Mouse (Mus musculus) erythroblast, adult 5-6 weeks (primary cell): ENCODE measurements around the gene Tppp2. TPM values are rescaled to one million over a fixed set of nuclear protein-coding genes. Genes with fewer than 3 reads are reported as not detected.

Source experiments
- ATAC-seq: replicated peaks from 2 replicates; pipeline ENCODE4 v1.8.0; 2016; ENCODE audit warnings: moderate number of reproducible peaks, mild to moderate bottlenecking, moderate TSS enrichment, inconsistent platforms; ENCODE audit not compliant: poor library complexity, low FRiP score, severe bottlenecking
- total RNA-seq, 2 experiments: library from RNA; stranded (forward) in 1 of 2; stranded (reverse) in 1 of 2; fragments of 150-400 nt in 1 of 2; fragments of 200-764, 138-1000 nt in 1 of 2; gene quantifications; 2 replicates each; pipeline versions ENCODE4 v1.2.3 to v1.2.4; 2015 to 2017; ENCODE audit warnings: low replicate concordance in 2 of 2

Gene Tppp2
- total RNA-seq, 2 experiments from 2014 or later, result not detected

GRCm38 (mm10) chr14:51939005-51939404 is 20.8 kb downstream of the Tppp2 start:
- no peak for ATAC-seq

GRCm38 (mm10) chr14:51940944-51941560 is 22.8 kb downstream of the Tppp2 start:
- no peak for ATAC-seq

GRCm38 (mm10) chr14:51941577-51941976 is 23.4 kb downstream of the Tppp2 start:
- no peak for ATAC-seq

- no peak for ATAC-seq
These were observed 24.0 kb downstream of the Tppp2 start for GRCm38 (mm10) chr14:51942236-51942635.

GRCm38 (mm10) chr14:51943336-51943735 is 25.1 kb downstream of the Tppp2 start:
- no peak for ATAC-seq

- ATAC-seq, result no peak
These were observed 42.1 kb downstream of the Tppp2 start for GRCm38 (mm10) chr14:51960316-51960715.

- no peak for ATAC-seq
These were observed 49.2 kb downstream of the Tppp2 start for GRCm38 (mm10) chr14:51967400-51967799.

Other genes with a start within 250 kb of the Tppp2 start
- not detected in 2 replicates for gene Gm17079, start 223.0 kb upstream of the Tppp2 start, total RNA-seq (2015; ENCODE audit: low replicate concordance)
- 0.68 TPM in 1 of 2 replicates, not detected in the other for gene Gm17079, start 223.0 kb upstream of the Tppp2 start, total RNA-seq (2017; ENCODE audit: low replicate concordance)
- gene Gm5800, start 201.2 kb upstream of the Tppp2 start, total RNA-seq (2015; ENCODE audit: low replicate concordance), result not detected in 2 replicates
- not detected in 2 replicates for gene Gm5800, start 201.2 kb upstream of the Tppp2 start, total RNA-seq (2017; ENCODE audit: low replicate concordance)
- gene Ang4, start 144.8 kb upstream of the Tppp2 start, total RNA-seq (2015; ENCODE audit: low replicate concordance), result not detected in 2 replicates
- gene Ang4, start 144.8 kb upstream of the Tppp2 start, total RNA-seq (2017; ENCODE audit: low replicate concordance), result not detected in 2 replicates
- not detected in 2 replicates for gene AY358078, start 118.4 kb upstream of the Tppp2 start, total RNA-seq (2015; ENCODE audit: low replicate concordance)
- gene AY358078, start 118.4 kb upstream of the Tppp2 start, total RNA-seq (2017; ENCODE audit: low replicate concordance), result not detected in 2 replicates
- gene Ear6, start 64.7 kb upstream of the Tppp2 start, total RNA-seq (2015; ENCODE audit: low replicate concordance), result 35.1 and 35.2 TPM in 2 replicates
- 59.2 and 65.9 TPM in 2 replicates for gene Ear6, start 64.7 kb upstream of the Tppp2 start, total RNA-seq (2017; ENCODE audit: low replicate concordance)
- 3.1 TPM in 1 of 2 replicates, not detected in the other for gene Mettl17, start 33.6 kb upstream of the Tppp2 start, total RNA-seq (2015; ENCODE audit: low replicate concordance)
- gene Mettl17, start 33.6 kb upstream of the Tppp2 start, total RNA-seq (2017; ENCODE audit: low replicate concordance), result 2.5 and 4.2 TPM in 2 replicates
- not detected in 2 replicates for gene Slc39a2, start 25.5 kb upstream of the Tppp2 start, total RNA-seq (2015; ENCODE audit: low replicate concordance)
- gene Slc39a2, start 25.5 kb upstream of the Tppp2 start, total RNA-seq (2017; ENCODE audit: low replicate concordance), result not detected in 2 replicates
- gene Ndrg2, start 4.3 kb upstream of the Tppp2 start, total RNA-seq (2015; ENCODE audit: low replicate concordance), result 0.77 and 6.1 TPM in 2 replicates
- 5.3 and 6.4 TPM in 2 replicates for gene Ndrg2, start 4.3 kb upstream of the Tppp2 start, total RNA-seq (2017; ENCODE audit: low replicate concordance)
- gene Rnase13, start 4.3 kb downstream of the Tppp2 start, total RNA-seq (2015; ENCODE audit: low replicate concordance), result not detected in 2 replicates
- not detected in 2 replicates for gene Rnase13, start 4.3 kb downstream of the Tppp2 start, total RNA-seq (2017; ENCODE audit: low replicate concordance)
- 4.8 TPM in 1 of 2 replicates, not detected in the other for gene Arhgef40, start 66.3 kb downstream of the Tppp2 start, total RNA-seq (2015; ENCODE audit: low replicate concordance)
- gene Arhgef40, start 66.3 kb downstream of the Tppp2 start, total RNA-seq (2017; ENCODE audit: low replicate concordance), result 2.3 and 14.1 TPM in 2 replicates
- not detected in 2 replicates for gene Tmem253, start 97.2 kb downstream of the Tppp2 start, total RNA-seq (2015; ENCODE audit: low replicate concordance)
- not detected in 2 replicates for gene Tmem253, start 97.2 kb downstream of the Tppp2 start, total RNA-seq (2017; ENCODE audit: low replicate concordance)
- gene Zfp219, start 102.3 kb downstream of the Tppp2 start, total RNA-seq (2015; ENCODE audit: low replicate concordance), result 0.58 and 1.9 TPM in 2 replicates
- 3.1 and 3.8 TPM in 2 replicates for gene Zfp219, start 102.3 kb downstream of the Tppp2 start, total RNA-seq (2017; ENCODE audit: low replicate concordance)
- gene Olfr221, start 124.0 kb downstream of the Tppp2 start, total RNA-seq (2015; ENCODE audit: low replicate concordance), result not detected in 2 replicates
- gene Olfr221, start 124.0 kb downstream of the Tppp2 start, total RNA-seq (2017; ENCODE audit: low replicate concordance), result 0.56 TPM in 1 of 2 replicates, not detected in the other
- 143 and 152 TPM in 2 replicates for gene Hnrnpc, start 185.6 kb downstream of the Tppp2 start, total RNA-seq (2015; ENCODE audit: low replicate concordance)
- 197 and 275 TPM in 2 replicates for gene Hnrnpc, start 185.6 kb downstream of the Tppp2 start, total RNA-seq (2017; ENCODE audit: low replicate concordance)
- 1.3 TPM in 1 of 2 replicates, not detected in the other for gene Rpgrip1, start 192.3 kb downstream of the Tppp2 start, total RNA-seq (2015; ENCODE audit: low replicate concordance)
- gene Rpgrip1, start 192.3 kb downstream of the Tppp2 start, total RNA-seq (2017; ENCODE audit: low replicate concordance), result 3.2 and 4.6 TPM in 2 replicates